Mouse (Mus musculus) CH12F3 (cell line): ENCODE results near the gene Glis3.

Experiments
- in situ Hi-C: fragments of 300-500 bp; cut with MboI; formaldehyde crosslinking; loops from 2 replicates; pipeline ENCODE4 v1.14.3; 2020; ENCODE audit warnings: low sequenced_read_pairs

Gene Glis3

GRCm38 (mm10) chr19:28347080-28347825 is 332.6 kb downstream of the Glis3 start:
- in situ Hi-C loops, result no loop called here

- in situ Hi-C loops, result no loop called here
These were observed 336.2 kb downstream of the Glis3 start for GRCm38 (mm10) chr19:28343640-28344039.

- in situ Hi-C loops, result no loop called here
These were observed 342.3 kb downstream of the Glis3 start for GRCm38 (mm10) chr19:28337574-28337973.

GRCm38 (mm10) chr19:28336651-28337510 is 343.0 kb downstream of the Glis3 start:
- in situ Hi-C loops, result no loop called here

- in situ Hi-C loops, result no loop called here
These were observed 344.0 kb downstream of the Glis3 start for GRCm38 (mm10) chr19:28335890-28336289.

- in situ Hi-C loops, result no loop called here
These were observed 346.7 kb downstream of the Glis3 start for GRCm38 (mm10) chr19:28333007-28333766.

GRCm38 (mm10) chr19:28328444-28329110 is 351.3 kb downstream of the Glis3 start:
- in situ Hi-C loops, result no loop called here

GRCm38 (mm10) chr19:28327536-28327935 is 352.3 kb downstream of the Glis3 start:
- in situ Hi-C loops, result no loop called here

- in situ Hi-C loops, result no loop called here
These were observed 373.8 kb downstream of the Glis3 start for GRCm38 (mm10) chr19:28306036-28306435.

GRCm38 (mm10) chr19:28305510-28305909 is 374.4 kb downstream of the Glis3 start:
- in situ Hi-C loops, result no loop called here

GRCm38 (mm10) chr19:28302831-28303242 is 377.0 kb downstream of the Glis3 start:
- in situ Hi-C loops, result no loop called here

- in situ Hi-C loops, result no loop called here
These were observed 379.7 kb downstream of the Glis3 start for GRCm38 (mm10) chr19:28300226-28300625.

- in situ Hi-C loops, result no loop called here
These were observed 380.6 kb downstream of the Glis3 start for GRCm38 (mm10) chr19:28299211-28299775.

- in situ Hi-C loops, result no loop called here
These were observed 381.2 kb downstream of the Glis3 start for GRCm38 (mm10) chr19:28298669-28299068.

GRCm38 (mm10) chr19:28291596-28291995 is 388.3 kb downstream of the Glis3 start:
- in situ Hi-C loops, result no loop called here

GRCm38 (mm10) chr19:28289457-28289856 is 390.4 kb downstream of the Glis3 start:
- in situ Hi-C loops, result no loop called here

- in situ Hi-C loops, result no loop called here
These were observed 392.4 kb downstream of the Glis3 start for GRCm38 (mm10) chr19:28287431-28287830.

- in situ Hi-C loops, result no loop called here
These were observed 395.7 kb downstream of the Glis3 start for GRCm38 (mm10) chr19:28284098-28284569.

- in situ Hi-C loops, result no loop called here
These were observed 396.4 kb downstream of the Glis3 start for GRCm38 (mm10) chr19:28283241-28284097.
